Mouse (Mus musculus): ENCODE measurements around the gene Inf2.

Gene Inf2

GRCm38 (mm10) chr12:112595626-112596025 is 7.0 kb downstream of the Inf2 start:
- DNase-seq (ENCODE audit: extremely low spot score): no peak

GRCm38 (mm10) chr12:112596454-112596853 is 7.9 kb downstream of the Inf2 start:
- no peak for DNase-seq (ENCODE audit: extremely low spot score)

- no peak for DNase-seq (ENCODE audit: extremely low spot score)
Measured at GRCm38 (mm10) chr12:112596891-112597500, 8.4 kb downstream of the Inf2 start.

DNA sequence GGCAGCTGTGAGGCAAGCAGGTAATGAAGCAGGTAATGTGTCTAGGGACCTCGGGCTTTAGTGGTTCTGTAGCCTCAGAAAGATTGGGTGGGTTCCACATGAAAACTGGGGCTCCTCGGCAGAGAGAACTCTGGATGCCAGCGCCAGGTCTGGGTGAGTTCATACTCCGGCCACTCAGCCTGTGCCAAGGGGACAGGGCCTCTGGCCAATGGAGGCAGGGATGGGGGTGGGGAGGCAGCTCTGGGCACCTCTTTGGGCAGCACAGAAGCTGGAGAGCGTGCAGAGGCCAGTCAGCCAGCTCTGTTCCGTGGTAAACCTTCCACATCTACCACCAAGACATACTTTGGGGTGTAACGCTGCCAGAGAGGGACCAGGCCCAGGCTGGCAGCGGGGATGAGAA is 9.0 kb downstream of the Inf2 start:
- no peak for DNase-seq (ENCODE audit: extremely low spot score)

DNA sequence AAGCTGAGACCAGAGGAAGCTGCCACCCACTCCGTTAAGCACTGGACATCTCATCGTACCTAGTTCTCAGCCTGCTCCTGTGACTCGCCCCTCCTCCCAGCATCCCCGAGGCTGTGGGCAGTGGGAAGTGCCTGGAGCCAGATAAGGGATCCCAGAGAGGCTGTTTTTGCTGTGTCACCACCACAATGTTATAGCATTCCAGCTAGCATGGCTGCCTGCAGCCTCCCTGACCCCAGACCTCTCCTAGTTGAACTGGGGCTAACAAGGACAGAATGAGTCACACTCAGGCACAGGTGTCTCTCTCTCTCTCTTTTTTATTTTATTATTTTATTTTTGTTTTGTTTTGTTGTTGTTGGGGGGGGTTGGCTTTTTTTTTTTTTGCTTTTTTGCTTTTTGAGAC is 10.6 kb downstream of the Inf2 start:
- no peak for DNase-seq (ENCODE audit: extremely low spot score)

DNA sequence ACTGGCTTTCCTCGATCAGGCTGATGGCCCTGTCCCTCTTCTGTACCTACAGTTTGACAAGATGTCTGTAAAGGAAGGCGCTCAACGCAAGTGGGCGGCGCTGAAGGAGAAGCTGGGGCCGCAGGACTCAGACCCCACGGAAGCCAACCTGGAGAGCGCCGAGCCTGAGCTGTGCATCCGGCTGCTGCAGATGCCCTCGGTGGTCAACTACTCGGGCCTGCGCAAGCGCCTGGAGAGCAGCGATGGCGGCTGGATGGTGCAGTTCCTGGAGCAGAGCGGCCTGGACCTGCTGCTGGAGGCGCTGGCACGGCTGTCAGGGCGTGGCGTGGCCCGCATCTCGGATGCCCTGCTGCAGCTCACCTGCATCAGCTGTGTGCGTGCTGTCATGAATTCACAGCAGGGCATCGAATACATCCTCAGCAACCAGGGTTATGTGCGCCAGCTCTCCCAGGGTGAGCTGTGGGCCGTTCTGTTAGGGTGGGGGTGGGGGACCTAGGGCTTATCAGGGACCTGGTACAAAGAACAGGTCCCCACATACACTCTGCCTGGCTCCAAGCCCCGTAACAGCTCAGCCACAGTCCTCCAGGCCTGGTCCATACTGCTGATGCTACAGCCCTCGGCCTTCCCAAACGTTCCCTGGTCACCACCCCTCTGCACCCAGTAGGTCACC is 11.5 kb downstream of the Inf2 start:
- DNase-seq (ENCODE audit: extremely low spot score): no peak

DNA sequence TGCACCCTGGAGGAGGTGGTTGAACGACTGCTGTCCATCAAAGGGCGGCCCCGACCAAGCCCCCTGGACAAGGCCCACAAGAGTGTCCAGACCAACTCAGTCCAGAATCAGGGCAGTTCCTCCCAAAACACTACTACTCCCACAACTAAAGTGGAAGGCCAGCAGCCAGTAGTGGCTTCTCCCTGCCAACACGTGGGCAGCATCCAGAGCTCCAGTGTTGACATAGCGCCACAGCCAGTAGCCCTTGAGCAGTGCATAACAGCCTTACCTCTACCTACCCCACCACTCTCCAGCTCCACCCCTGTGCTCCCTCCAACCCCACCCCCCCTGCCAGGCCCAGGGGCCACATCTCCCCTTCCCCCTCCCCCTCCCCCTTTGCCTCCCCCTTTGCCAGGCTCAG is 15.4 kb downstream of the Inf2 start:
- no peak for DNase-seq (ENCODE audit: extremely low spot score)

GRCm38 (mm10) chr12:112604709-112605649 is 16.4 kb downstream of the Inf2 start:
- peak; percentile 64 for DNase-seq (ENCODE audit: extremely low spot score)

GRCm38 (mm10) chr12:112605766-112606165 is 17.2 kb downstream of the Inf2 start:
- peak; percentile 74 for DNase-seq (ENCODE audit: extremely low spot score)

DNA sequence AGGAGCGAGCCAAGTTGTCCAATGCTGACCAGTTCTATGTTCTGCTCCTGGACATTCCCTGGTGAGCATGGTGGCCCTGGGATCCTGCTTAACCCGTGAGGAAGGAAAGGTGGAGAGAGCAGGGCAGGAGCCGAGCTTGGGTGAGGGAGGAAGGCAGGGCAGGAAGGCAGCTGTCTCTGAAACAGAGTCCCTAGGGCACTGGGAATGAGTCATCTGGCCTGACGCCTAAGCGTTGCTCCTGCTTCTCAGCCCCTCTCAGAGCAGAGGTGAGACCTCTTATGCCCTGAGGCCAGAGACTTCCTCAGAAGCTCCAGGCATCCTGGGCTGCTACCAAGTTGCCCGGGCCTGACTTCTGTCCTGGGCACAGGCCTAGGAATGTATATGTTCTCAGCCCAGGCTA is 18.4 kb downstream of the Inf2 start:
- no peak for DNase-seq (ENCODE audit: extremely low spot score)

DNA sequence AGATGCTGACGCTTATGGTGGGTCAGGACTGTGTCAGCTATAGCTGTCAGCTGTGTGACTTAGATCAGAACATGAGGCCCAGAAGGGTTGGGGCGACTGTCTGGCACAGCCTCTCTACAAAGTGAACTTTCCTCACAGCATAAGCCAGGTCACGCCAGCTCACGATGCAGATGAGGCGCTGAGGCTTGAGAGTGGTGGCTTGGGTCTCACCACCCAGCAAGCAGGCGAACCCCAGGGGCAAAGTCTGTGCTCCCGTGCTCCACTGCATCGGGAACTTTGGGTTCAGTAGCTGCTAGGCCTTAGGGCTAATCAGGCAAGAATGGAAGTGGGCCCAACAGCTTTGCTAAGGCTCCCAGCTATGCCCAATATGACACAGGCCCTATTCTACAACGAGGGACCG is 20.4 kb downstream of the Inf2 start:
- no peak for DNase-seq (ENCODE audit: extremely low spot score)

DNA sequence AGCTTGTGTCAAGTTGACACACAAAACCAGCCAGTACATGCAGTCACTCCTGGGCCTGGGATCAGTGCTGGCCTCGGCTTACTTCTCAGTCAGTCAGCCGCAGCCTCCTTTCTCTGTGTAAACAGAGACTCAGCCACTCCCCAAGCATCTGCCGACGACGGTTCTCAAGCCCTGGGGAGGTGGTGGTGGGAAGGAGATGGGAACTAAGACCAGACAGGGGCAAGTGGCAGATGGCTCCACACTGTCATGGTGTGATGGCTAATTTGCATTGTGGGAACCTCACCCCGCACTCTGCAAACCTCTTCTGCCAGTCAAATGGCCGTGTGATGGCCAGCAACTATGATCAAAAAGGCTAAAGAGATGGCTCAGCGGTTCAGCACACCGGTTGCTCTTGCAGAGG is 28.1 kb downstream of the Inf2 start:
- DNase-seq (ENCODE audit: extremely low spot score): no peak

DNA sequence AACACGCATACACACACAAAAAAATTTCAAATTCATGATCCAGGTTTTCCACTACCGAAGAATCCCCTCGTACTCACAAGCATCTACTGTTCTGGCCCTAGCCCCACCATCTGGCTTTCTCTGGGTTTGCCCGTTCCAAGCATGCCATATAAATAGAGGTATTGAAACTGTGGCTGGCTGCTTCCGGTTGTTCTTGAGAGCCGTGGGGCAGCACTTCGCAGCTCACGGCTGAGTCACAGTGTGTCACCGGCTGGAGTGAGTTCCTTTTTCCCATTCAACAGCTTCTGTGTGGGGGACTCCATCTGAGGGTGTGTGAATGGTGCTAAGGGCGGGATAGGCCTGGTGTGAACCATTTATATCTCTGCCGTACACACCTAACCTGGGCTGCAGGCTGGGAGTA is 28.6 kb downstream of the Inf2 start:
- DNase-seq (ENCODE audit: extremely low spot score): no peak

DNA sequence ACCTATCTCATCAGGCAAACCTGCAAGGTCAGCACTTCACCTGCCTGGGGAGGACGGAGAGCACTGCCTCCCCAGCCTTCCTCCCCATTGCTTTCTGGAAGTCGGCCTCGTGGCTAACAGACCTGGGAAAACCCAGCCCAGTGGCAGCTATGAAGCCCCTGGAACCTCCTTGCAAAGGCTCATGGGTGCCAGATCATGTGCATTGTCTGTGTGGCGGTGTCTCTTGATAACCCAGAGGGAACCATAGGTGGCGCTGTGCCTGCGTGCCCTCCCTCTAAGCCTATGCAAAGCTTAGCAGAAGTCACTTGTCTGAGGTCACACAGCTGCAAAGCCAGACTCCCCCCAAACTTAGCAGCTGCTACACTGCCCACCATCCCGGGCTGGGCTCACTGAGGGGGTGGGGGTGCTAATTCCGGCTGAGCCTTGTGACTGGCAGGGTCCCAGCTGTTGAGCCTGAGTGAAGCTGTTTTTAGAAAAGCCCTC is 29.4 kb downstream of the Inf2 start:
- DNase-seq (ENCODE audit: extremely low spot score): peak; percentile 75

- DNase-seq (ENCODE audit: extremely low spot score): no peak
Measured at GRCm38 (mm10) chr12:112618981-112619685, 30.5 kb downstream of the Inf2 start.

DNA sequence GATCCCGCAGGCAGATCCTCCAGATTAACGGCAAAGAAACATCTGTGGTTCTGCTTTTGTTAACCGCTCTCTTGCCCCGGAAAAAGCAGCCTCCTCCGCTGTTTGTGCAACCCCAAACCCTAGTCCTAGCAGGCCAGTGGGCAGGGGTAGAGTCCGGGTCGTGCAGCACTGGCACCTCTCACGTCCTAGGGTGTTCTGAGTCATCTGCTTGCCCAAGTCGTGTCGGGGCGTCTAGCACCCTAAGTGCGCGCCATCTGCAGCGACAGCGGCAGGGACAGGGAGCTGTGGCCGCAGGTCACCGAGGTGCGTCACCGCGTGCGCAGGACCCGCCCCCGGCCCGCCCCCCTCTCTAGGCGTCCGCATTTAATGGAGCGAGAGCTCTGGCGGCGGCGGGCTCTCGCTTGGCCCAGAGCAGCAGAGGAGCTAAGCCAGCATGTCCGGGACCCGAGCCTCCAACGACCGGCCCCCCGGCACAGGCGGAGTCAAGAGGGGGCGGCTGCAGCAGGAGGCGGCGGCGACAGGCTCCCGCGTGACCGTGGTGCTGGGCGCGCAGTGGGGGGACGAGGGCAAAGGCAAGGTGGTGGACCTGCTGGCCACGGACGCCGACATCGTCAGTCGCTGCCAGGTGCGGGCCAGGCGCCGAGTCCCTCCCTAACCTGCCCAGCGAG is 31.2 kb downstream of the Inf2 start, which contains the start of gene Adssl1:
Adssl1 (plus strand) TSS at position 360 of the 668 bp plus-strand sequence.
- DNase-seq (ENCODE audit: extremely low spot score): peak; percentile 76

- peak; percentile 21 for DNase-seq (ENCODE audit: extremely low spot score)
Measured at GRCm38 (mm10) chr12:112620354-112621061, 31.9 kb downstream of the Inf2 start.

GRCm38 (mm10) chr12:112621900-112622299 is 33.3 kb downstream of the Inf2 start:
- no peak for DNase-seq (ENCODE audit: extremely low spot score)

GRCm38 (mm10) chr12:112623742-112624141 is 35.2 kb downstream of the Inf2 start:
- peak; percentile 72 for DNase-seq (ENCODE audit: extremely low spot score)

DNA sequence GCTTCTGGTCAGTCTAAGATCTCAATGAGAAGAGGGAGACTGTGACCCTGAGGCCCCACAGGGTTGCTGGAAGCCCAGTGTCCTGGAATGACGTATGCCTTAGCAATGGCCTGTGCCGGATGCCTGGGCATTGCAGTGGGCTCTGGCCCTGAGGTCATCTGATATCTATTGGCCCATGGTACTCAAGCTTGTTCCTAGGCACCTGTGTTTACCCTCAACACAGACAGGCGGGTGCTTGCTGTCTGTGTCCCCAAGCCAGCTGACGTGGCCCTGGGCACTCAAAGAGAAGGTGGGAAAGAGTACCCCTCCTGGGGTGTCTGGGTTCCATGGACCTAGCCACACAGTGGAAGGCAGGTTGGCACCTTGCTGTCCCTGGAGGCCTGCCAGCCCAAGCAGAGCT is 37.1 kb downstream of the Inf2 start:
- DNase-seq (ENCODE audit: extremely low spot score): no peak

- DNase-seq (ENCODE audit: extremely low spot score): no peak
Measured at GRCm38 (mm10) chr12:112626455-112626854, 37.9 kb downstream of the Inf2 start.
